Mouse (Mus musculus) liver (tissue): Measurements from ENCODE around the gene Hsd17b2.
A peak's percentile ranks its signal among the peaks of the same experiment; 100 is the strongest.

Experiments
- DNase-seq: peaks from one replicate; pipeline ENCODE4 v3.0.0-alpha.2; 2020; ENCODE audit warnings: mixed read lengths

Hsd17b2 gene

GRCm38 (mm10) chr8:117776075-117776474 is 74.4 kb downstream of the Hsd17b2 start:
- DNase-seq, result no peak

GRCm38 (mm10) chr8:117778531-117779322 is 77.0 kb downstream of the Hsd17b2 start:
- DNase-seq, result no peak

GRCm38 (mm10) chr8:117779344-117779743 is 77.6 kb downstream of the Hsd17b2 start:
- no peak for DNase-seq

- DNase-seq, result no peak
These were observed 79.8 kb downstream of the Hsd17b2 start for GRCm38 (mm10) chr8:117781375-117782129.

- no peak for DNase-seq
These were observed 81.3 kb downstream of the Hsd17b2 start for GRCm38 (mm10) chr8:117783021-117783420.

- no peak for DNase-seq
These were observed 84.7 kb downstream of the Hsd17b2 start for GRCm38 (mm10) chr8:117786428-117786827.

GRCm38 (mm10) chr8:117792616-117793144 is 91.0 kb downstream of the Hsd17b2 start:
- no peak for DNase-seq

GRCm38 (mm10) chr8:117794581-117794980 is 92.9 kb downstream of the Hsd17b2 start:
- DNase-seq, result no peak

GRCm38 (mm10) chr8:117796464-117796863 is 94.8 kb downstream of the Hsd17b2 start:
- DNase-seq, result no peak

GRCm38 (mm10) chr8:117798066-117798465 is 96.4 kb downstream of the Hsd17b2 start:
- DNase-seq, result no peak

- peak; percentile 99 for DNase-seq
These were observed 100.0 kb downstream of the Hsd17b2 start, which contains the start of gene Mphosph6 for GRCm38 (mm10) chr8:117801443-117802298. Gene Mphosph6 (minus strand): TSS chr8:117801943.

GRCm38 (mm10) chr8:117802299-117802689 is 100.6 kb downstream of the Hsd17b2 start:
- DNase-seq, result no peak

- no peak for DNase-seq
These were observed 103.7 kb downstream of the Hsd17b2 start for GRCm38 (mm10) chr8:117805419-117805818.
